Mouse (Mus musculus) megakaryocyte, adult 5-6 weeks (primary cell): Measurements from ENCODE around the gene Cldn10. TPM values are rescaled to one million over a fixed set of nuclear protein-coding genes. Genes with fewer than 3 reads are reported as not detected.

Experiments used
- ATAC-seq: 2 replicates; pipeline ENCODE4 v1.8.0; 2016; ENCODE audit warnings: mild to moderate bottlenecking, inconsistent platforms; ENCODE audit not compliant: poor library complexity, severe bottlenecking
- total RNA-seq, 2 experiments: library from RNA; stranded (forward) in 1 of 2; stranded (reverse) in 1 of 2; fragments of 153-499, 151-499 nt in 1 of 2; fragments of 221-1000, 200-1000 nt in 1 of 2; gene quantifications; 2 replicates each; pipeline versions ENCODE4 v1.2.3 to v1.2.4; 2015 to 2017

The Cldn10 gene
- total RNA-seq, 2 experiments from 2014 or later = 0.29 TPM; not detected in 1

GRCm38 (mm10) chr14:118826346-118826745, 38.6 kb downstream of the Cldn10 start:
- ATAC-seq = no peak

GRCm38 (mm10) chr14:118827283-118827904, 39.7 kb downstream of the Cldn10 start:
- no peak for ATAC-seq

- ATAC-seq = no peak
Observed at GRCm38 (mm10) chr14:118829331-118830095, 41.8 kb downstream of the Cldn10 start.

GRCm38 (mm10) chr14:118831597-118831996, 43.9 kb downstream of the Cldn10 start:
- ATAC-seq = no peak

GRCm38 (mm10) chr14:118833241-118833640, 45.5 kb downstream of the Cldn10 start:
- ATAC-seq = no peak

GRCm38 (mm10) chr14:118834313-118834712, 46.6 kb downstream of the Cldn10 start:
- peak; percentile 67 for ATAC-seq

GRCm38 (mm10) chr14:118836145-118836544, 48.4 kb downstream of the Cldn10 start:
- ATAC-seq = no peak

GRCm38 (mm10) chr14:118836754-118837153, 49.0 kb downstream of the Cldn10 start:
- peak; percentile 60 for ATAC-seq

GRCm38 (mm10) chr14:118838556-118839120, 50.9 kb downstream of the Cldn10 start:
- no peak for ATAC-seq

GRCm38 (mm10) chr14:118839416-118839815, 51.7 kb downstream of the Cldn10 start:
- no peak for ATAC-seq

- ATAC-seq = no peak
Observed at GRCm38 (mm10) chr14:118840027-118840426, 52.3 kb downstream of the Cldn10 start.

- ATAC-seq = peak; percentile 54
Observed at GRCm38 (mm10) chr14:118842353-118842752, 54.6 kb downstream of the Cldn10 start.

- ATAC-seq = no peak
Observed at GRCm38 (mm10) chr14:118846834-118847233, 59.1 kb downstream of the Cldn10 start.

- no peak for ATAC-seq
Observed at GRCm38 (mm10) chr14:118848171-118848570, 60.5 kb downstream of the Cldn10 start.

GRCm38 (mm10) chr14:118850011-118850695, 62.4 kb downstream of the Cldn10 start:
- peak; percentile 1; the same call in 1 of the 2 replicates for ATAC-seq

GRCm38 (mm10) chr14:118850696-118851035, 63.0 kb downstream of the Cldn10 start:
- ATAC-seq = peak; percentile 14; the same call in 1 of the 2 replicates

GRCm38 (mm10) chr14:118851496-118852107, 63.9 kb downstream of the Cldn10 start:
- ATAC-seq = no peak

GRCm38 (mm10) chr14:118854371-118855114, 66.8 kb downstream of the Cldn10 start:
- peak; percentile 88 for ATAC-seq

GRCm38 (mm10) chr14:118855141-118855800, 67.6 kb downstream of the Cldn10 start:
- no peak for ATAC-seq

- ATAC-seq = no peak
Observed at GRCm38 (mm10) chr14:118856563-118856962, 68.9 kb downstream of the Cldn10 start.
